Mouse (Mus musculus) liver, embryonic 15.5 days (tissue): ENCODE measurements around the gene Cyp4f15. TPM values are rescaled to one million over a fixed set of nuclear protein-coding genes. Genes with fewer than 3 reads are reported as not detected.

Experiments used
- ATAC-seq: fragments of 200-750 bp; cut with Nextera tagmentation; 2 replicates; pipeline ENCODE4 v1.8.0; 2017; ENCODE audit warnings: moderate number of reproducible peaks, mild to moderate bottlenecking, moderate library complexity; ENCODE audit not compliant: insufficient read depth
- H3K27ac ChIP-seq: fragments of 300-500 bp; sonication (generic); replicated peaks from 2 replicates; pipeline ENCODE4 v1.5.1; 2015; ENCODE audit warnings: mild to moderate bottlenecking, inconsistent platforms
- H3K27me3 ChIP-seq: fragments of 300-500 bp; sonication (generic); 2 replicates; pipeline ENCODE4 v1.6.1; 2015; ENCODE audit warnings: mild to moderate bottlenecking, inconsistent platforms
- H3K36me3 ChIP-seq: fragments of 300-500 bp; sonication (generic); replicated peaks from 2 replicates; pipeline ENCODE4 v1.6.1; 2015; ENCODE audit warnings: moderate library complexity, mild to moderate bottlenecking, inconsistent platforms
- H3K4me1 ChIP-seq: fragments of 300-500 bp; sonication (generic); replicated peaks from 2 replicates; pipeline ENCODE4 v1.6.1; 2015; ENCODE audit warnings: inconsistent platforms
- H3K4me2 ChIP-seq: fragments of 300-500 bp; sonication (generic); 2 replicates; pipeline ENCODE4 v1.6.1; 2015; ENCODE audit warnings: moderate library complexity, mild to moderate bottlenecking, inconsistent platforms
- H3K4me3 ChIP-seq: fragments of 300-500 bp; sonication (generic); replicated peaks from 2 replicates; pipeline ENCODE4 v1.5.1; 2015; ENCODE audit warnings: mild to moderate bottlenecking, inconsistent platforms
- H3K9ac ChIP-seq: fragments of 300-500 bp; sonication (generic); 2 replicates; pipeline ENCODE4 v1.6.1; 2015; ENCODE audit warnings: moderate library complexity, mild to moderate bottlenecking, inconsistent platforms
- H3K9me3 ChIP-seq: fragments of 300-500 bp; sonication (generic); replicated peaks from 2 replicates; pipeline ENCODE4 v1.6.1; 2016; ENCODE audit warnings: inconsistent platforms
- WGBS: fragments of 180-500 bp; shearing (Covaris S2); methylation state at CpG from one replicate; pipeline ENCODE4 v1.1.7; 2015; ENCODE audit warnings: mixed read lengths; ENCODE audit not compliant: insufficient replicate concordance; 5-methylcytosine and 5-hydroxymethylcytosine counted together
- polyA plus RNA-seq: library from polyadenylated mRNA; unstranded; fragments of >200 nt; fragmentation: Nextera tagmentation; extraction: Ambion mirVana; gene quantifications from 2 replicates; pipeline ENCODE4 v1.2.1, GENCODE M21; 2015

The Cyp4f15 gene
- 6.5 and 7.5 TPM in 2 replicates for polyA plus RNA-seq

- H3K4me2 ChIP-seq, result peak within 1 kb of the TSS; percentile 49
- H3K36me3 ChIP-seq, result no peaks in the 10 kb centered on the region
- H3K9me3 ChIP-seq, result no peaks in the 10 kb centered on the region
- H3K4me3 ChIP-seq, result peak within 1 kb of the TSS; percentile 20
- ATAC-seq, result peak; percentile 83
- H3K9ac ChIP-seq, result no peak within 1 kb of the TSS
- H3K27ac ChIP-seq, result peak within 1 kb of the TSS; percentile 51
- H3K27me3 ChIP-seq, result no peaks in the 10 kb centered on the region
- 0 out of 2 replicates have a peak, but pooled peaks cover 6% of the 10 kb centered on the region for H3K4me1 ChIP-seq
- WGBS, result 25% methylated on average over 7 of the region's 7 CpGs
Measured at GRCm38 (mm10) chr17:32685048-32685750, at the start of gene Cyp4f15. Gene Cyp4f15, plus strand, starts transcription at chr17:32685627.

GRCm38 (mm10) chr17:32636341-32636740 lies 49.1 kb upstream of the Cyp4f15 start:
- Histone ChIP-seq H3K4me2 (no peak overlapping the region), H3K27ac (no peak overlapping the region), H3K4me1 (0 out of 2 replicates have a peak, but pooled peaks cover 4% of the 10 kb centered on the region), H3K9me3 (no peaks in the 10 kb centered on the region), H3K4me3 (no peak overlapping the region), H3K27me3 (no peaks in the 10 kb centered on the region), H3K36me3 (no peaks in the 10 kb centered on the region), H3K9ac (no peak overlapping the region)
- no peak for ATAC-seq
- 44% methylated on average over 3 of the region's 3 CpGs for WGBS

GRCm38 (mm10) chr17:32637151-32637550 lies 48.3 kb upstream of the Cyp4f15 start:
- no peak for ATAC-seq
- no peak overlapping the region for H3K27ac ChIP-seq
- no peaks in the 10 kb centered on the region for H3K36me3 ChIP-seq
- H3K4me2 ChIP-seq, result no peak overlapping the region
- WGBS, result 64% methylated on average over 2 of the region's 2 CpGs
- H3K9me3 ChIP-seq, result no peaks in the 10 kb centered on the region
- H3K9ac ChIP-seq, result no peak overlapping the region
- H3K27me3 ChIP-seq, result no peaks in the 10 kb centered on the region
- no peak overlapping the region for H3K4me3 ChIP-seq
- H3K4me1 ChIP-seq, result 0 out of 2 replicates have a peak, but pooled peaks cover 4% of the 10 kb centered on the region

GRCm38 (mm10) chr17:32646631-32647030 lies 38.8 kb upstream of the Cyp4f15 start:
- WGBS, result 66% methylated on average over 4 of the region's 4 CpGs
- H3K27ac ChIP-seq, result no peak overlapping the region

GRCm38 (mm10) chr17:32653860-32654259 lies 31.6 kb upstream of the Cyp4f15 start:
- ATAC-seq, result no peak
- no peaks in the 10 kb centered on the region for H3K4me1 ChIP-seq
- H3K4me3 ChIP-seq, result no peak overlapping the region
- 69% methylated on average over 4 of the region's 4 CpGs for WGBS
- no peak overlapping the region for H3K4me2 ChIP-seq
- no peak overlapping the region for H3K27ac ChIP-seq
- no peaks in the 10 kb centered on the region for H3K36me3 ChIP-seq
- no peak overlapping the region for H3K9ac ChIP-seq
- H3K27me3 ChIP-seq, result no peaks in the 10 kb centered on the region
- no peaks in the 10 kb centered on the region for H3K9me3 ChIP-seq

More at GRCm38 (mm10) chr17:32646631-32647030, 38.8 kb upstream of the Cyp4f15 start:
- H3K9me3 ChIP-seq, result no peaks in the 10 kb centered on the region
- no peaks in the 10 kb centered on the region for H3K4me1 ChIP-seq
- no peaks in the 10 kb centered on the region for H3K36me3 ChIP-seq
- no peak for ATAC-seq
- H3K9ac ChIP-seq, result no peak overlapping the region
- H3K27me3 ChIP-seq, result no peaks in the 10 kb centered on the region
- no peak overlapping the region for H3K4me2 ChIP-seq
- H3K4me3 ChIP-seq, result no peak overlapping the region

- WGBS, result 43% methylated on average over 3 of the region's 3 CpGs
- ATAC-seq, result no peak
Measured at GRCm38 (mm10) chr17:32657041-32657440, 28.4 kb upstream of the Cyp4f15 start.

GRCm38 (mm10) chr17:32658246-32658645 lies 27.2 kb upstream of the Cyp4f15 start:
- Histone ChIP-seq H3K27ac (no peak overlapping the region), H3K4me3 (no peak overlapping the region), H3K9ac (no peak overlapping the region), H3K4me1 (no peaks in the 10 kb centered on the region), H3K9me3 (no peaks in the 10 kb centered on the region), H3K27me3 (no peaks in the 10 kb centered on the region), H3K36me3 (no peaks in the 10 kb centered on the region), H3K4me2 (no peak overlapping the region)
- WGBS, result 46% methylated on average over 1 of the region's 1 CpGs
- ATAC-seq, result no peak

More at GRCm38 (mm10) chr17:32657041-32657440, 28.4 kb upstream of the Cyp4f15 start:
- Histone ChIP-seq H3K9me3 (no peaks in the 10 kb centered on the region), H3K4me3 (no peak overlapping the region), H3K27ac (no peak overlapping the region), H3K27me3 (no peaks in the 10 kb centered on the region), H3K4me2 (no peak overlapping the region), H3K4me1 (no peaks in the 10 kb centered on the region), H3K36me3 (no peaks in the 10 kb centered on the region), H3K9ac (no peak overlapping the region)

GRCm38 (mm10) chr17:32658712-32659111 lies 26.7 kb upstream of the Cyp4f15 start, which contains the start of gene Cyp4f40:
Gene Cyp4f40, plus strand, starts transcription at chr17:32658900.
- H3K36me3 ChIP-seq, result no peaks in the 10 kb centered on the region
- ATAC-seq, result no peak
- no peaks in the 10 kb centered on the region for H3K4me1 ChIP-seq
- no peaks in the 10 kb centered on the region for H3K9me3 ChIP-seq
- H3K4me3 ChIP-seq, result no peak within 1 kb of the TSS
- 37% methylated on average over 2 of the region's 2 CpGs for whole genome bisulfite sequencing
- H3K4me2 ChIP-seq, result no peak within 1 kb of the TSS
- H3K27me3 ChIP-seq, result no peaks in the 10 kb centered on the region
- no peak within 1 kb of the TSS for H3K9ac ChIP-seq
- H3K27ac ChIP-seq, result no peak within 1 kb of the TSS

GRCm38 (mm10) chr17:32673976-32674375 lies 11.5 kb upstream of the Cyp4f15 start:
- Histone ChIP-seq H3K4me3 (no peak overlapping the region), H3K9me3 (no peaks in the 10 kb centered on the region), H3K4me1 (no peaks in the 10 kb centered on the region), H3K9ac (no peak overlapping the region), H3K27ac (no peak overlapping the region), H3K4me2 (no peak overlapping the region), H3K36me3 (no peaks in the 10 kb centered on the region), H3K27me3 (no peaks in the 10 kb centered on the region)
- no peak for ATAC-seq
- 60% methylated on average over 7 of the region's 7 CpGs for WGBS

- Histone ChIP-seq H3K9ac (no peak overlapping the region), H3K9me3 (no peaks in the 10 kb centered on the region), H3K27me3 (no peaks in the 10 kb centered on the region), H3K27ac (no peak overlapping the region), H3K4me1 (no peaks in the 10 kb centered on the region), H3K4me3 (no peak overlapping the region), H3K4me2 (peak overlapping the region; percentile 10; the same call in 1 of the 2 replicates), H3K36me3 (no peaks in the 10 kb centered on the region)
- ATAC-seq, result no peak
- 32% methylated on average over 21 of the region's 21 CpGs for WGBS
Measured at GRCm38 (mm10) chr17:32676040-32676635, 9.3 kb upstream of the Cyp4f15 start.

GRCm38 (mm10) chr17:32680404-32680803 lies 5.0 kb upstream of the Cyp4f15 start:
- 0 out of 2 replicates have a peak, but pooled peaks cover 6% of the 10 kb centered on the region for H3K4me1 ChIP-seq
- no peak for ATAC-seq
- H3K4me2 ChIP-seq, result no peak overlapping the region
- H3K36me3 ChIP-seq, result no peaks in the 10 kb centered on the region
- no peak overlapping the region for H3K27ac ChIP-seq
- H3K9me3 ChIP-seq, result no peaks in the 10 kb centered on the region
- H3K27me3 ChIP-seq, result no peaks in the 10 kb centered on the region
- 14% methylated on average over 2 of the region's 2 CpGs for WGBS
- no peak overlapping the region for H3K4me3 ChIP-seq
- H3K9ac ChIP-seq, result no peak overlapping the region
